Mouse (Mus musculus) ES-E14 (cell line): Measurements from ENCODE around the gene Ltb4r2.

ENCODE experiments used
- CHD2 ChIP-seq: IDR thresholded peaks from 2 replicates; pipeline ENCODE4 v1.6.1; 2014; ENCODE audit warnings: mild to moderate bottlenecking, low read depth, low read length, inconsistent platforms
- HCFC1 ChIP-seq: IDR thresholded peaks from 2 replicates; pipeline ENCODE4 v1.6.1; 2012; ENCODE audit warnings: low read length, inconsistent platforms, borderline replicate concordance; ENCODE audit not compliant: insufficient read depth
- MAFK ChIP-seq: IDR thresholded peaks from 2 replicates; pipeline ENCODE4 v1.6.1; 2014; ENCODE audit warnings: mild to moderate bottlenecking, low read depth, low read length, inconsistent platforms; ENCODE audit not compliant: insufficient read depth
- ZC3H11A ChIP-seq: IDR thresholded peaks from 2 replicates; pipeline ENCODE4 v1.6.1; 2012; ENCODE audit warnings: low read depth, mild to moderate bottlenecking, inconsistent platforms, low read length, borderline replicate concordance
- ZNF384 ChIP-seq: IDR thresholded peaks from 2 replicates; pipeline ENCODE4 v1.6.1; 2012; ENCODE audit warnings: low read depth, low read length, inconsistent platforms

DNA sequence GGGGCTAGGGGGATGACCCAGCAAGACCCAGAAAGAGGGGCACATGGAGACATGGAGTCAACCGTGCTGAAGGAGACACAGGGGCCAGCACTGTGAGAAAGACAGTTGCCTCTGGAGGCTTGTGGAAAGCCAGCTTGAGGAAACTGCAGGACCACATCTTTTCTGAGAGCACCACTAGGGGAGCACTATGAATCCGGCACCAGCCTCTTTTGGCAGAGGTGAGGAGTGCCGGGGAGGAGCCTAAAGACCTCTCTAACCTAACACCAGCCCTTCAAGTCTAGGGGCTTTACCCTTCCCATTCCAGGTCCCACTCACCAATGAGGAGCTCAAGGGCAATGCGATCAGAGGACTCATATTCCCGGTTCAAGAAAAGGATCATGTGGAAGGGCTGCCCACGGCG, 49.4 kb upstream of the Ltb4r2 start:
- TF ChIP-seq CHD2 (no peak), ZNF384 (no peak), ZC3H11A (no peak), HCFC1 (no peak), MAFK (no peak)
